ENCODE assay signal across 31 mouse cellular contexts in genomic region chr2:16983583-16984221, GRCm38 (mm10).
"Had no signal": no experiment of that assay in that cellular context is flagged by ENCODE, and none has a peak within 500 bp of the region (broad histone marks: within the 10 kb centered on the region; RNA-seq: fewer than 3 reads in every experiment).

No protein-coding gene starts in this region.

- DNase-seq: left cerebral cortex, postnatal 4 days; liver; liver, embryonic 13.5 days; liver, postnatal 0 days; lung, adult 18-20 months; lung, adult 2 months; lung, embryonic 14.5 days; lung, postnatal 10 days; lung, postnatal 14 days; lung, postnatal 36 days; lung, postnatal 4 days; midbrain, embryonic 14.5 days had no signal

- H3K4me2 ChIP-seq: limb, embryonic 12.5 days; limb, embryonic 13.5 days; limb, embryonic 15.5 days; liver, embryonic 11.5 days; liver, embryonic 12.5 days; liver, embryonic 13.5 days; liver, embryonic 15.5 days; lung, embryonic 14.5 days; lung, embryonic 15.5 days; midbrain, embryonic 11.5 days; midbrain, embryonic 12.5 days; midbrain, embryonic 13.5 days; midbrain, embryonic 15.5 days had no signal

- H3K27me3 ChIP-seq: limb, embryonic 12.5 days; limb, embryonic 13.5 days; limb, embryonic 15.5 days; liver, embryonic 12.5 days; liver, embryonic 13.5 days; liver, embryonic 15.5 days; lung, embryonic 15.5 days; megakaryocyte, embryonic 14.5 days; midbrain, embryonic 12.5 days; midbrain, embryonic 13.5 days; midbrain, embryonic 15.5 days had no signal

- H3K4me3 ChIP-seq: limb, embryonic 10.5 days; limb, embryonic 12.5 days; limb, embryonic 13.5 days; limb, embryonic 15.5 days; liver, embryonic 12.5 days; liver, embryonic 13.5 days; liver, embryonic 15.5 days; lung, embryonic 15.5 days; megakaryocyte, embryonic 14.5 days; midbrain, embryonic 10.5 days; midbrain, embryonic 12.5 days; midbrain, embryonic 13.5 days; midbrain, embryonic 15.5 days; myocyte had no signal

- ATAC-seq: liver, embryonic 12.5 days; liver, postnatal 0 days; lung, postnatal 0 days; midbrain, embryonic 13.5 days; midbrain, embryonic 15.5 days; midbrain, embryonic 16.5 days had no signal

- H3K9me3 ChIP-seq: limb, embryonic 10.5 days; limb, embryonic 12.5 days; limb, embryonic 13.5 days; limb, embryonic 15.5 days; liver, embryonic 12.5 days; liver, embryonic 13.5 days; liver, embryonic 15.5 days; lung, embryonic 15.5 days; midbrain, embryonic 12.5 days; midbrain, embryonic 13.5 days; midbrain, embryonic 15.5 days had no signal

- H3K9ac ChIP-seq: limb, embryonic 12.5 days; limb, embryonic 13.5 days; limb, embryonic 15.5 days; liver, embryonic 12.5 days; liver, embryonic 13.5 days; liver, embryonic 14.5 days; liver, embryonic 15.5 days; liver, postnatal 0 days; lung, embryonic 14.5 days; lung, embryonic 15.5 days; midbrain, embryonic 12.5 days; midbrain, embryonic 13.5 days; midbrain, embryonic 15.5 days had no signal

- H3K4me1 ChIP-seq: limb, embryonic 10.5 days; limb, embryonic 12.5 days; limb, embryonic 13.5 days; limb, embryonic 15.5 days; liver, embryonic 12.5 days; liver, embryonic 13.5 days; liver, embryonic 15.5 days; lung, embryonic 15.5 days; megakaryocyte, embryonic 14.5 days; midbrain, embryonic 10.5 days; midbrain, embryonic 12.5 days; midbrain, embryonic 13.5 days; midbrain, embryonic 15.5 days had no signal

- H3K27ac ChIP-seq: limb, embryonic 10.5 days; limb, embryonic 12.5 days; limb, embryonic 13.5 days; limb, embryonic 15.5 days; liver, embryonic 12.5 days; liver, embryonic 13.5 days; liver, embryonic 14.5 days; liver, embryonic 15.5 days; lung, embryonic 15.5 days; macrophage; midbrain, embryonic 10.5 days; midbrain, embryonic 12.5 days; midbrain, embryonic 13.5 days; midbrain, embryonic 15.5 days had no signal

- H3K36me3 ChIP-seq: limb, embryonic 10.5 days; limb, embryonic 12.5 days; limb, embryonic 13.5 days; limb, embryonic 15.5 days; liver, embryonic 12.5 days; liver, embryonic 13.5 days; liver, embryonic 15.5 days; lung, embryonic 15.5 days; midbrain, embryonic 10.5 days; midbrain, embryonic 12.5 days; midbrain, embryonic 13.5 days; midbrain, embryonic 15.5 days had no signal
